Mouse (Mus musculus): ENCODE measurements at regions not wholly inside any gene's neighbourhood (a gene's known extent, or its start where the extent isn't known, plus 50 kb on each side); places are given as distances from the start of the nearest gene placed in this dataset.

- H3K4me3 ChIP-seq (ENCODE audit: control insufficient read depth, low read depth, low read length), result no peak overlapping the region
- no peaks in the 10 kb centered on the region for H3K27me3 ChIP-seq (ENCODE audit: control insufficient read depth, insufficient read depth, low read length)
- no peak overlapping the region for H3K27ac ChIP-seq (ENCODE audit: control insufficient read depth, insufficient read depth, low read depth, low read length)
- H3K4me1 ChIP-seq (ENCODE audit: control insufficient read depth, insufficient read depth, low read length), result peaks cover 2% of the 10 kb centered on the region; the same call in 1 of the 2 replicates
- no peaks in the 10 kb centered on the region for H3K36me3 ChIP-seq (ENCODE audit: control insufficient read depth, insufficient read depth, low read length)
- TF ChIP-seq POLR2A (IDR thresholded peaks at IDR 0.05; ENCODE audit: control insufficient read depth, low read depth, low read length), result no peak
- TF ChIP-seq CTCF (IDR thresholded peaks at IDR 0.05; ENCODE audit: control insufficient read depth, insufficient read depth, insufficient replicate concordance, low read depth, low read length), result peak; percentile 71; the same call in 1 of the 2 replicates
Measured at GRCm38 (mm10) chr14:45878428-45878827, 220.5 kb upstream of the Ddhd1 start.

GRCm38 (mm10) chr14:45920783-45921182, 262.8 kb upstream of the Ddhd1 start:
- Histone ChIP-seq H3K36me3 (ENCODE audit: control insufficient read depth, insufficient read depth, low read length) (no peaks in the 10 kb centered on the region), H3K4me1 (ENCODE audit: control insufficient read depth, insufficient read depth, low read length) (peaks cover 10% of the 10 kb centered on the region), H3K27ac (ENCODE audit: control insufficient read depth, insufficient read depth, low read depth, low read length) (no peak overlapping the region), H3K4me3 (ENCODE audit: control insufficient read depth, low read depth, low read length) (no peak overlapping the region), H3K27me3 (ENCODE audit: control insufficient read depth, insufficient read depth, low read length) (no peaks in the 10 kb centered on the region)
- TF ChIP-seq CTCF (IDR thresholded peaks at IDR 0.05; ENCODE audit: control insufficient read depth, insufficient read depth, insufficient replicate concordance, low read depth, low read length) (no peak), POLR2A (IDR thresholded peaks at IDR 0.05; ENCODE audit: control insufficient read depth, low read depth, low read length) (no peak)

DNA sequence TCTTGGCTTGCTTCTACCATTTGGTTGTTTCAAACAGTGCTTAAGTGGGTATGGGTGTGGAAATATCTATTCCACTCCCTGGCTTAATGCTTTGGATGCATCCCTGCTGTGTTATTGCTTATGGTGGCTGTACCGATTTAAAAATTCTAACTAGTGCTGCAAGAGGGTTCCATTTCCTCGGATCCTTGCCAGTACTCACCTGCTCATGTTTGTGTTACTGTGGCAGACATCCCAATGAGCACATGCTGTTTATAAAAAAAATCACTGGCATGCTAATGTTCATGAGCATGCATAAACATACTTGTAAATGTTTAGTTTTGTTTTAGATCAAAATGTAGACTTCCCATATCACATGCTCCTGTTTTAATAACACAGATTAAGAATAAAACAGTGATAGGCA, 285.6 kb upstream of the Ddhd1 start:
- no peaks in the 10 kb centered on the region for H3K27me3 ChIP-seq (ENCODE audit: control insufficient read depth, insufficient read depth, low read length)
- H3K36me3 ChIP-seq (ENCODE audit: control insufficient read depth, insufficient read depth, low read length), result no peaks in the 10 kb centered on the region
- no peak overlapping the region for H3K4me3 ChIP-seq (ENCODE audit: control insufficient read depth, low read depth, low read length)
- H3K4me1 ChIP-seq (ENCODE audit: control insufficient read depth, insufficient read depth, low read length), result no peaks in the 10 kb centered on the region
- TF ChIP-seq POLR2A (IDR thresholded peaks at IDR 0.05; ENCODE audit: control insufficient read depth, low read depth, low read length), result no peak
- TF ChIP-seq CTCF (IDR thresholded peaks at IDR 0.05; ENCODE audit: control insufficient read depth, insufficient read depth, insufficient replicate concordance, low read depth, low read length), result no peak
- no peak overlapping the region for H3K27ac ChIP-seq (ENCODE audit: control insufficient read depth, insufficient read depth, low read depth, low read length)

DNA sequence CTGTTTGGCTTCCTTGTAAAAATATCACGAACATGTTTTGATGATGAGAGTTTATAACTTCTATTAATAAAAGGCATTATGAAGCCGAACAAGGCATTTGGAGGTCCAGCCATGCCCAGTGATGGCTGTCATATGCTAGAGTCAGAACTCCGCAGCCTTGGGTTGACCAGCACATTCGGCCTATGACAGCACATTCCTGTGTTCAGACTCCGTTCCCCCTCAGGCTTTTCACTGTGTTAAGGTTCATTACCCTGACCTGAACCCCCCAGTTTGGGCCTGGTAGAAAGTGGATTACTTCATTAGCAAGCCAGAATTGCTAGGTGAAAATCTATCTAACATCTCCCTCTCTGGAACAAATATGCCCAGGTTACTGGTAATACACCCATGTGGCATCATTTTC, 286.2 kb upstream of the Ddhd1 start:
- H3K4me1 ChIP-seq (ENCODE audit: control insufficient read depth, insufficient read depth, low read length), result no peaks in the 10 kb centered on the region
- no peaks in the 10 kb centered on the region for H3K27me3 ChIP-seq (ENCODE audit: control insufficient read depth, insufficient read depth, low read length)
- TF ChIP-seq CTCF (IDR thresholded peaks at IDR 0.05; ENCODE audit: control insufficient read depth, insufficient read depth, insufficient replicate concordance, low read depth, low read length) (no peak), POLR2A (IDR thresholded peaks at IDR 0.05; ENCODE audit: control insufficient read depth, low read depth, low read length) (no peak)
- H3K27ac ChIP-seq (ENCODE audit: control insufficient read depth, insufficient read depth, low read depth, low read length), result no peak overlapping the region
- no peaks in the 10 kb centered on the region for H3K36me3 ChIP-seq (ENCODE audit: control insufficient read depth, insufficient read depth, low read length)
- H3K4me3 ChIP-seq (ENCODE audit: control insufficient read depth, low read depth, low read length), result no peak overlapping the region

- H3K4me1 ChIP-seq (ENCODE audit: control insufficient read depth, insufficient read depth, low read length), result no peaks in the 10 kb centered on the region
Measured at GRCm38 (mm10) chr14:45944506-45944905, 286.6 kb upstream of the Ddhd1 start.

DNA sequence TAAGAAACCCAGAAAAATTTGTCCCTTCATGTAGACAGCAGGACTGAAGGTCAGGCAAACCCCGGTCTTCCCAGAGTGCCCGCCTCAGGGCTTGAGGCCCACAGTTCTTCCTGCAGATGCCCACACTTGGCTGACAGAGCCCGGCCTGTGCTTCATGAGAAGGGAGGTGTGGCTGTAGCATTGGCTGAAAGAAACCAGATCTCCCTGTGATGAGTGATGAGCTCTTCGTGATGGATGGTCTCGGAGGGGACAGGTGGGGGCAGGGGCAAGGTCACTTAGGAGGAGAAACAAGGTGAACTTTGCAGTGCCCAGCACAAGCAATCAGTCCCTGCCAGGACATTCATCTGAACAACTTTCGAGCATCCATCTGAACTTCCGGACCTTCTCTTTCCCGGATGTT, 298.7 kb upstream of the Ddhd1 start:
- TF ChIP-seq CTCF (IDR thresholded peaks at IDR 0.05; ENCODE audit: control insufficient read depth, insufficient read depth, insufficient replicate concordance, low read depth, low read length) (no peak), POLR2A (IDR thresholded peaks at IDR 0.05; ENCODE audit: control insufficient read depth, low read depth, low read length) (no peak)
- no peak overlapping the region for H3K27ac ChIP-seq (ENCODE audit: control insufficient read depth, insufficient read depth, low read depth, low read length)
- H3K4me1 ChIP-seq (ENCODE audit: control insufficient read depth, insufficient read depth, low read length), result 0 out of 2 replicates have a peak, but pooled peaks cover 2% of the 10 kb centered on the region
- no peaks in the 10 kb centered on the region for H3K36me3 ChIP-seq (ENCODE audit: control insufficient read depth, insufficient read depth, low read length)
- H3K27me3 ChIP-seq (ENCODE audit: control insufficient read depth, insufficient read depth, low read length), result no peaks in the 10 kb centered on the region
- no peak overlapping the region for H3K4me3 ChIP-seq (ENCODE audit: control insufficient read depth, low read depth, low read length)

More at GRCm38 (mm10) chr14:45944506-45944905, 286.6 kb upstream of the Ddhd1 start:
- H3K27me3 ChIP-seq (ENCODE audit: control insufficient read depth, insufficient read depth, low read length), result no peaks in the 10 kb centered on the region
- H3K36me3 ChIP-seq (ENCODE audit: control insufficient read depth, insufficient read depth, low read length), result no peaks in the 10 kb centered on the region
- no peak overlapping the region for H3K4me3 ChIP-seq (ENCODE audit: control insufficient read depth, low read depth, low read length)
- no peak overlapping the region for H3K27ac ChIP-seq (ENCODE audit: control insufficient read depth, insufficient read depth, low read depth, low read length)
- TF ChIP-seq CTCF (IDR thresholded peaks at IDR 0.05; ENCODE audit: control insufficient read depth, insufficient read depth, insufficient replicate concordance, low read depth, low read length), result no peak
- TF ChIP-seq POLR2A (IDR thresholded peaks at IDR 0.05; ENCODE audit: control insufficient read depth, low read depth, low read length), result no peak

DNA sequence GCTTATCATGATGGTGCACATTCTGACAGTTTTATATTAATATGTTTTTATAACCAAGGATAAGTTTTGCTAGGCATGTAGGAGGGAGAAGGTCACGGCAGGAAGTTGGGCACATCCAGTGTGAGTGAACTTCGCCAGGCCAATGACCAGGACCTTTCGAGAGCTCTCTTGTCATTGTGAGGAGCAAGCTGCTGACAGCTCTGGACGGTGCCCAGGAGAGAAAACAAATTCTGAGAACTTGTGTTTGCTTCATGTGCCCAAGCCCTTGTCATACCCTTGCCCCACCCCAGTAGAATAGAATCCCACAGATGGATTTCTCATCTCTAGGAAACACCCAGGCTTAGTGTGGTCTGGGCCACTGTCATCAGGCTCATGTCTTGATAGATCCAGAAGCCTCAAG, 304.5 kb upstream of the Ddhd1 start:
- no peaks in the 10 kb centered on the region for H3K27me3 ChIP-seq (ENCODE audit: control insufficient read depth, insufficient read depth, low read length)
- H3K4me3 ChIP-seq (ENCODE audit: control insufficient read depth, low read depth, low read length), result no peak overlapping the region
- no peak for TF ChIP-seq POLR2A (IDR thresholded peaks at IDR 0.05; ENCODE audit: control insufficient read depth, low read depth, low read length)
- TF ChIP-seq CTCF (IDR thresholded peaks at IDR 0.05; ENCODE audit: control insufficient read depth, insufficient read depth, insufficient replicate concordance, low read depth, low read length), result no peak
- H3K27ac ChIP-seq (ENCODE audit: control insufficient read depth, insufficient read depth, low read depth, low read length), result no peak overlapping the region
- H3K4me1 ChIP-seq (ENCODE audit: control insufficient read depth, insufficient read depth, low read length), result no peaks in the 10 kb centered on the region
- no peaks in the 10 kb centered on the region for H3K36me3 ChIP-seq (ENCODE audit: control insufficient read depth, insufficient read depth, low read length)

DNA sequence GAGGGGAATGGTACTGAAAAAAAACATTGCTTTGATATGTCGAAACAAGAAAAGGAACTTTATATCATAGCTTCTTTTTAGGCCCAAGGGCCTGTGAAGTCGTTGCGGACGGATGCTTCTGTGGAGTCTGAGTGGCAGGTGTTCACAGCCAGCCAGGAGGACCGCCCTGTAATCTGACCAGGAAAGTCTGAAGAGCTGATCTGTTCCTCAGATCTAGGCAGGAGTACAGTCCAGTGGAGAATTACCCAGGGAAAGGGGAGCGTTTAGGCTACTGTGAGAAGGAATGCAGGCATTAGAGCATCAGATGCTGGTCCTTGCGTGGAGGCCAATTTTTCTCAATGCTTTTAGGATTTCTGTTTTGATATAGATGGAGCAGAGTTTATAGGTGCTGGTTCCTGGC, 306.1 kb upstream of the Ddhd1 start:
- no peaks in the 10 kb centered on the region for H3K27me3 ChIP-seq (ENCODE audit: control insufficient read depth, insufficient read depth, low read length)
- no peaks in the 10 kb centered on the region for H3K4me1 ChIP-seq (ENCODE audit: control insufficient read depth, insufficient read depth, low read length)
- TF ChIP-seq CTCF (IDR thresholded peaks at IDR 0.05; ENCODE audit: control insufficient read depth, insufficient read depth, insufficient replicate concordance, low read depth, low read length) (no peak), POLR2A (IDR thresholded peaks at IDR 0.05; ENCODE audit: control insufficient read depth, low read depth, low read length) (no peak)
- no peak overlapping the region for H3K27ac ChIP-seq (ENCODE audit: control insufficient read depth, insufficient read depth, low read depth, low read length)
- no peaks in the 10 kb centered on the region for H3K36me3 ChIP-seq (ENCODE audit: control insufficient read depth, insufficient read depth, low read length)
- no peak overlapping the region for H3K4me3 ChIP-seq (ENCODE audit: control insufficient read depth, low read depth, low read length)
